Mouse (Mus musculus): ENCODE measurements at regions not wholly inside any gene's neighbourhood (a gene's known extent, or its start where the extent isn't known, plus 50 kb on each side); places are given as distances from the start of the nearest gene placed in this dataset.

- TF ChIP-seq CTCF (conservative IDR thresholded peaks at IDR 0.05), result no peak
- no peak for DNase-seq (ENCODE audit: low spot score in 2 of 2)
- H3K27ac ChIP-seq, result no peak overlapping the region
- no peak overlapping the region for H3K4me3 ChIP-seq
Observed at GRCm38 (mm10) chr11:40835393-40835792, 80.3 kb upstream of the Ccng1 start.
